Mouse (Mus musculus) ES-Bruce4 (cell line): ENCODE measurements around the gene Immp2l. TPM values are rescaled to one million over a fixed set of nuclear protein-coding genes. Genes with fewer than 3 reads are reported as not detected.

Experiments
- H3K27ac ChIP-seq: 2 replicates; pipeline ENCODE4 v1.5.1; 2012; ENCODE audit warnings: low read length, inconsistent platforms; ENCODE audit not compliant: insufficient read depth
- H3K27me3 ChIP-seq: 2 replicates; pipeline ENCODE4 v1.6.1; 2012; ENCODE audit warnings: mild to moderate bottlenecking, low read length, inconsistent platforms; ENCODE audit not compliant: control insufficient read depth, poor library complexity, insufficient read depth, severe bottlenecking
- H3K36me3 ChIP-seq: 2 replicates; pipeline ENCODE4 v1.6.1; 2012; ENCODE audit warnings: inconsistent platforms, mild to moderate bottlenecking, low read length, moderate library complexity; ENCODE audit not compliant: control insufficient read depth, poor library complexity, insufficient read depth, severe bottlenecking
- H3K4me1 ChIP-seq: one replicate; pipeline ENCODE4 v1.8.1; 2011; ENCODE audit warnings: low read length; ENCODE audit not compliant: control insufficient read depth, insufficient read depth
- H3K4me3 ChIP-seq: 2 replicates; pipeline ENCODE4 v1.5.1; 2011; ENCODE audit warnings: low read depth, mild to moderate bottlenecking, low read length
- H3K9ac ChIP-seq: 2 replicates; pipeline ENCODE4 v1.6.1; 2012; ENCODE audit warnings: low read depth, mild to moderate bottlenecking, inconsistent platforms; ENCODE audit not compliant: poor library complexity, severe bottlenecking
- H3K9me3 ChIP-seq: replicated peaks from 2 replicates; pipeline ENCODE4 v1.6.1; 2012; ENCODE audit warnings: mild to moderate bottlenecking, low read length, inconsistent platforms; ENCODE audit not compliant: control insufficient read depth, poor library complexity, insufficient read depth, severe bottlenecking
- CTCF ChIP-seq: IDR thresholded peaks from one replicate; pipeline ENCODE4 v1.8.1; 2011; ENCODE audit warnings: low read depth, low read length
- EP300 ChIP-seq: IDR thresholded peaks from 2 replicates; pipeline ENCODE4 v1.6.1; 2011; ENCODE audit warnings: low read depth, low read length; ENCODE audit not compliant: insufficient read depth
- POLR2A ChIP-seq: IDR thresholded peaks from one replicate; pipeline ENCODE4 v1.8.1; 2011; ENCODE audit warnings: low read length; ENCODE audit not compliant: insufficient read depth
- polyA plus RNA-seq: library from polyadenylated mRNA; stranded (reverse); fragments of >200 nt; gene quantifications from 2 replicates; pipeline ENCODE4 v1.2.4, GENCODE M21; 2011; ENCODE audit warnings: low read depth; ENCODE audit not compliant: missing spikeins, insufficient read depth, insufficient read length

Immp2l gene
- polyA plus RNA-seq, 1 experiment: 15.5 TPM

DNA sequence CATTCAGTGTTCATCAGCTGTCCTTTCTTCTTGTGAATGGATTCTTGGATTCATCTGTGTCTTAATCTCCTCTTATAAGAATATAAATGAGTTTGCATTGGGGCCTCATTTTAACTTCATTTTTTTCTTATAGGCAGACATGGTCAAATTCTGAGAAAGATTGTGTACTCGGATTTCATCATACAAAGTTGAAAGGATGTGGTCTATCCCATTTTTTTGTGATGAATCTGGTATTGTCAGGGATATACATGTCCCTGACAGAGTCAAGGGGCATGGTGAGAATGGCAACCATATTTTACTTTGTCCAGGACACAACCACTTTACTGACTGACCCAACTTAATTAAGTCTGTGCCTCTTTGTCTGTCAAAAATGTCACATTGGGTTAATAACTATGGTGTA is 925.5 kb downstream of the Immp2l start:
- no peaks in the 10 kb centered on the region for H3K4me1 ChIP-seq
- no peak overlapping the region for H3K27ac ChIP-seq
- TF ChIP-seq CTCF (no peak), POLR2A (no peak), EP300 (no peak)
- H3K9me3 ChIP-seq: no peaks in the 10 kb centered on the region
- no peak overlapping the region for H3K9ac ChIP-seq
- no peaks in the 10 kb centered on the region for H3K27me3 ChIP-seq
- H3K4me3 ChIP-seq: no peak overlapping the region
- H3K36me3 ChIP-seq: no peaks in the 10 kb centered on the region

DNA sequence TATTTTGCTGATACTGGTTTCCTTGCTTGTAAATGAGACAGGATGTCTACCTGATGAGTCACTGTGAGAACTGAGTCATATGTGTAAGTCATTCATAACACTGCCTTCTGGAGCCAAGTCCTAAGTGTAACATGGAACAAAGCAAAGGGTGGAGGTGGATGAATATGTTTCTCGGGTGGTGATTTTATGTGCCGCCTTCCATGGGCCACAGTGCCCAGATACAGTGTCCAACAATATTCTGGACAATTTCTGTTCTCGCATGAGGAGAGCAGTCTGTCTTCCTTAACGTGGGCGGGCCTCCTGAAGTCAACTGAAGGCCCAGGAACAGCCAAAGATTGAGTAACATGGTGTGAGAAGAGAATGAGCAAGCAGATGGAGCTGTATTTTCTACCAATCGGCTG is 926.0 kb downstream of the Immp2l start:
- no peak overlapping the region for H3K4me3 ChIP-seq
- H3K4me1 ChIP-seq: no peaks in the 10 kb centered on the region
- no peak overlapping the region for H3K27ac ChIP-seq
- H3K9ac ChIP-seq: no peak overlapping the region
- H3K27me3 ChIP-seq: no peaks in the 10 kb centered on the region
- H3K9me3 ChIP-seq: no peaks in the 10 kb centered on the region
- no peak for TF ChIP-seq EP300
- no peaks in the 10 kb centered on the region for H3K36me3 ChIP-seq

DNA sequence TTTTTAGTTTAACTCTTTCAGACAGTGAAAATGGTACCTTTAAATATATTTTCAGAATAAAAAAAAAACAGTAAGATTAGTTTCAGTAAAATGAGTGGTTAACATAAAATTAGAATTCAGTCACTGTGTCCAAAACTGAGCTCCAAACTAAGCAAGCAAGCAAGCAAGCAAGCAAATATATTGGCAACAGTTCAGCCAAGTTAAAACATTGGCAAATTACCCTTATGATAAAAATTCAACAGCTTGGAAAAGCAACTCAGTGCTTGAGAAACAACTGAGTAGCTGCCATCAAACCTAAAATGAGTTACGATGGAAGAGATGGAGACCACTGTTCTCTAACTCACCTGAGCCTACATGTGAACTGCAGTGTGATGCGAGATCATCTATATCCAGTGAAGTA is 926.8 kb downstream of the Immp2l start:
- H3K9me3 ChIP-seq: no peaks in the 10 kb centered on the region
- H3K27ac ChIP-seq: no peak overlapping the region
- H3K9ac ChIP-seq: no peak overlapping the region
- no peak for TF ChIP-seq CTCF
- no peak for TF ChIP-seq POLR2A
- TF ChIP-seq EP300: no peak
- H3K4me3 ChIP-seq: no peak overlapping the region
- H3K36me3 ChIP-seq: no peaks in the 10 kb centered on the region
- H3K4me1 ChIP-seq: no peaks in the 10 kb centered on the region
- no peaks in the 10 kb centered on the region for H3K27me3 ChIP-seq

DNA sequence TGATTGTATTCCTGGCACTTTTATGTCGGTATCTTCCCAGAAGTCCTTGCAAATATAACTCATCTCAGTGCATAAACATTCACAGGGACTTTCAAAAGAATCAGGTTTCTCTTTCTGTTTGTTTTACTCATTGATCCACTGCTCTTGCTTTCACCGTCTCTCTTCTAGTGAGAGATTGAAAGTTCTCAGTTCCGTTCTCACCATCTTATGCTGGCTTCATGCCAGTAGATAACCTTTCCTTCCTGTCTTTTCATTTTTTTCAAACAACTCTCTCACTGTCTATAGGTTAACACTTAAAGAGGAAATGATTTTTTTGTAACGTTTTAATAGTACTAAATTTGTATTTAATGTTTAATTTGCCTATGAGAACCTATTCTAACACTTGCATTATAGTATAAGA is 937.1 kb downstream of the Immp2l start:
- no peak for TF ChIP-seq CTCF
- no peak for TF ChIP-seq POLR2A
- no peak for TF ChIP-seq EP300
- no peak overlapping the region for H3K27ac ChIP-seq
- H3K4me1 ChIP-seq: no peaks in the 10 kb centered on the region
- no peak overlapping the region for H3K4me3 ChIP-seq
- no peak overlapping the region for H3K9ac ChIP-seq
- H3K36me3 ChIP-seq: no peaks in the 10 kb centered on the region
- no peaks in the 10 kb centered on the region for H3K9me3 ChIP-seq
- no peaks in the 10 kb centered on the region for H3K27me3 ChIP-seq

DNA sequence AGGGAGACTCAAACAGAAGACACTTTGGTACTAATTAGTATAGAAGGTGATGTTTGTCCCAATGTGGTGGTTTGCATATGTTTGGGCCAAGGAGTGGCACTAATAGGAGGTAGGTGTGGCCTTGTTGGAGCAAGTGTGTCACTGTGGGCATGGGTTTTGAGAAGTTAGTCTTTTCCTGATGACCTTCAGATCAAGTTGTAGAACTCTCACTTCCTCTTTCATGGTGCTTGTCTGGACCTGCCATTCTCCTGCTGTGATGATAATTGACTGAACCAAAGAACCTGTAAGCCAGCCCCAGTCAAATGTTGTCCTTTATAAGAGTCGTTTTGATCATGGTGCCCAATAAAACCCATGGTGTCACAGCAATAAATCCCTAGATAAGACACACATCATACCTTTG is 967.5 kb downstream of the Immp2l start:
- Histone ChIP-seq H3K36me3 (no peaks in the 10 kb centered on the region), H3K9ac (no peak overlapping the region), H3K4me1 (no peaks in the 10 kb centered on the region), H3K27me3 (no peaks in the 10 kb centered on the region), H3K9me3 (no peaks in the 10 kb centered on the region), H3K4me3 (no peak overlapping the region), H3K27ac (no peak overlapping the region)
- no peak for TF ChIP-seq EP300
- TF ChIP-seq POLR2A: no peak
- TF ChIP-seq CTCF: no peak
